Mouse (Mus musculus) hindbrain, embryonic 15.5 days (tissue): ENCODE results near the gene Eepd1. TPM values are rescaled to one million over a fixed set of nuclear protein-coding genes. Genes with fewer than 3 reads are reported as not detected.

Source experiments
- ATAC-seq: fragments of 200-750 bp; cut with Nextera tagmentation; 2 replicates; pipeline ENCODE4 v1.8.0; 2017; ENCODE audit warnings: low read depth, moderate number of reproducible peaks, moderate TSS enrichment; ENCODE audit not compliant: low FRiP score
- H3K27ac ChIP-seq: fragments of 300-500 bp; sonication (generic); replicated peaks from 2 replicates; pipeline ENCODE4 v1.5.1; 2015; ENCODE audit warnings: mild to moderate bottlenecking, inconsistent platforms
- H3K27me3 ChIP-seq: fragments of 300-500 bp; sonication (generic); 2 replicates; pipeline ENCODE4 v1.6.1; 2015; ENCODE audit warnings: control low read depth, inconsistent platforms
- H3K36me3 ChIP-seq: fragments of 300-500 bp; sonication (generic); 2 replicates; pipeline ENCODE4 v1.6.1; 2015; ENCODE audit warnings: control low read depth, inconsistent platforms
- H3K4me1 ChIP-seq: fragments of 300-500 bp; sonication (generic); replicated peaks from 2 replicates; pipeline ENCODE4 v1.6.1; 2015; ENCODE audit warnings: control low read depth, inconsistent platforms
- H3K4me2 ChIP-seq: fragments of 300-500 bp; sonication (generic); 2 replicates; pipeline ENCODE4 v1.6.1; 2015; ENCODE audit warnings: moderate library complexity, mild to moderate bottlenecking, inconsistent platforms
- H3K4me3 ChIP-seq: fragments of 300-500 bp; sonication (generic); 2 replicates; pipeline ENCODE4 v1.5.1; 2015; ENCODE audit warnings: mild to moderate bottlenecking, inconsistent platforms
- H3K9ac ChIP-seq: fragments of 300-500 bp; sonication (generic); 2 replicates; pipeline ENCODE4 v1.6.1; 2015; ENCODE audit warnings: inconsistent platforms
- H3K9me3 ChIP-seq: fragments of 300-500 bp; sonication (generic); 2 replicates; pipeline ENCODE4 v1.6.1; 2016; ENCODE audit warnings: control low read depth, inconsistent platforms
- WGBS: fragments of 180-500 bp; shearing (Covaris S2); methylation state at CpG from one replicate; pipeline ENCODE4 v1.1.7; 2015; 5-methylcytosine and 5-hydroxymethylcytosine counted together
- polyA plus RNA-seq: library from polyadenylated mRNA; unstranded; fragments of >200 nt; fragmentation: Nextera tagmentation; extraction: Ambion mirVana; gene quantifications from 2 replicates; pipeline ENCODE4 v1.2.1, GENCODE M21; 2015

The Eepd1 gene
- polyA plus RNA-seq, 1 experiment from 2014 or later, result 11.0 TPM

GRCm38 (mm10) chr9:25549130-25550060 lies 68.0 kb downstream of the Eepd1 start:
- Histone ChIP-seq H3K4me2 (no peak overlapping the region), H3K27ac (no peak overlapping the region), H3K4me3 (no peak overlapping the region), H3K36me3 (no peaks in the 10 kb centered on the region), H3K27me3 (no peaks in the 10 kb centered on the region), H3K9me3 (no peaks in the 10 kb centered on the region), H3K4me1 (no peaks in the 10 kb centered on the region), H3K9ac (no peak overlapping the region)
- WGBS, result 77% methylated on average over 8 of the region's 8 CpGs
- no peak for ATAC-seq

GRCm38 (mm10) chr9:25550196-25550595 lies 68.8 kb downstream of the Eepd1 start:
- Histone ChIP-seq H3K4me2 (no peak overlapping the region), H3K27me3 (no peaks in the 10 kb centered on the region), H3K9ac (no peak overlapping the region), H3K36me3 (no peaks in the 10 kb centered on the region), H3K9me3 (no peaks in the 10 kb centered on the region), H3K4me3 (no peak overlapping the region), H3K27ac (no peak overlapping the region), H3K4me1 (no peaks in the 10 kb centered on the region)
- ATAC-seq, result no peak
- WGBS, result 86% methylated on average over 7 of the region's 7 CpGs

GRCm38 (mm10) chr9:25552532-25552931 lies 71.2 kb downstream of the Eepd1 start:
- Histone ChIP-seq H3K4me1 (no peaks in the 10 kb centered on the region), H3K9me3 (no peaks in the 10 kb centered on the region), H3K4me2 (no peak overlapping the region), H3K9ac (no peak overlapping the region), H3K27ac (no peak overlapping the region), H3K4me3 (no peak overlapping the region), H3K36me3 (no peaks in the 10 kb centered on the region), H3K27me3 (no peaks in the 10 kb centered on the region)
- ATAC-seq, result no peak
- 91% methylated on average over 2 of the region's 2 CpGs for WGBS

GRCm38 (mm10) chr9:25554246-25554803 lies 73.0 kb downstream of the Eepd1 start:
- Histone ChIP-seq H3K4me3 (no peak overlapping the region), H3K27ac (no peak overlapping the region), H3K36me3 (no peaks in the 10 kb centered on the region), H3K9ac (no peak overlapping the region), H3K4me1 (no peaks in the 10 kb centered on the region), H3K9me3 (no peaks in the 10 kb centered on the region), H3K27me3 (no peaks in the 10 kb centered on the region), H3K4me2 (no peak overlapping the region)
- ATAC-seq, result no peak
- 88% methylated on average over 6 of the region's 6 CpGs for WGBS

GRCm38 (mm10) chr9:25555261-25555660 lies 73.9 kb downstream of the Eepd1 start:
- no peak overlapping the region for H3K9ac ChIP-seq
- H3K4me3 ChIP-seq, result no peak overlapping the region
- H3K36me3 ChIP-seq, result no peaks in the 10 kb centered on the region
- WGBS, result 79% methylated on average over 6 of the region's 6 CpGs
- H3K4me1 ChIP-seq, result no peaks in the 10 kb centered on the region
- H3K27me3 ChIP-seq, result no peaks in the 10 kb centered on the region
- no peak for ATAC-seq
- H3K9me3 ChIP-seq, result no peaks in the 10 kb centered on the region
- no peak overlapping the region for H3K27ac ChIP-seq
- H3K4me2 ChIP-seq, result no peak overlapping the region

GRCm38 (mm10) chr9:25556008-25556407 lies 74.7 kb downstream of the Eepd1 start:
- Histone ChIP-seq H3K27ac (no peak overlapping the region), H3K4me1 (no peaks in the 10 kb centered on the region), H3K27me3 (no peaks in the 10 kb centered on the region), H3K9ac (no peak overlapping the region), H3K36me3 (no peaks in the 10 kb centered on the region), H3K4me3 (no peak overlapping the region), H3K4me2 (no peak overlapping the region), H3K9me3 (no peaks in the 10 kb centered on the region)
- WGBS, result 82% methylated on average over 3 of the region's 3 CpGs
- ATAC-seq, result no peak

GRCm38 (mm10) chr9:25557378-25557777 lies 76.0 kb downstream of the Eepd1 start:
- Histone ChIP-seq H3K4me2 (no peak overlapping the region), H3K4me1 (no peaks in the 10 kb centered on the region), H3K27me3 (no peaks in the 10 kb centered on the region), H3K36me3 (no peaks in the 10 kb centered on the region), H3K4me3 (no peak overlapping the region), H3K27ac (no peak overlapping the region), H3K9me3 (no peaks in the 10 kb centered on the region), H3K9ac (no peak overlapping the region)
- ATAC-seq, result no peak
- 97% methylated on average over 2 of the region's 2 CpGs for WGBS

GRCm38 (mm10) chr9:25558834-25559233 lies 77.5 kb downstream of the Eepd1 start:
- Histone ChIP-seq H3K27me3 (no peaks in the 10 kb centered on the region), H3K4me2 (no peak overlapping the region), H3K9me3 (no peaks in the 10 kb centered on the region), H3K4me1 (no peaks in the 10 kb centered on the region), H3K9ac (no peak overlapping the region), H3K4me3 (no peak overlapping the region), H3K27ac (no peak overlapping the region), H3K36me3 (no peaks in the 10 kb centered on the region)
- no peak for ATAC-seq
- 83% methylated on average over 3 of the region's 3 CpGs for WGBS

GRCm38 (mm10) chr9:25560016-25560758 lies 78.8 kb downstream of the Eepd1 start:
- no peak overlapping the region for H3K9ac ChIP-seq
- no peak overlapping the region for H3K27ac ChIP-seq
- H3K4me3 ChIP-seq, result no peak overlapping the region
- 85% methylated on average over 9 of the region's 9 CpGs for WGBS
- H3K4me1 ChIP-seq, result no peaks in the 10 kb centered on the region
- no peaks in the 10 kb centered on the region for H3K27me3 ChIP-seq
- H3K36me3 ChIP-seq, result no peaks in the 10 kb centered on the region
- no peak overlapping the region for H3K4me2 ChIP-seq
- no peaks in the 10 kb centered on the region for H3K9me3 ChIP-seq
- no peak for ATAC-seq

- ATAC-seq, result no peak
- 90% methylated on average over 1 of the region's 1 CpGs for WGBS
- Histone ChIP-seq H3K36me3 (no peaks in the 10 kb centered on the region), H3K4me3 (no peak overlapping the region), H3K9ac (no peak overlapping the region), H3K4me1 (no peaks in the 10 kb centered on the region), H3K4me2 (no peak overlapping the region), H3K9me3 (no peaks in the 10 kb centered on the region), H3K27ac (no peak overlapping the region), H3K27me3 (no peaks in the 10 kb centered on the region)
Measured at GRCm38 (mm10) chr9:25561143-25561542, 79.8 kb downstream of the Eepd1 start.

- Histone ChIP-seq H3K4me1 (no peaks in the 10 kb centered on the region), H3K4me2 (no peak overlapping the region), H3K9me3 (no peaks in the 10 kb centered on the region), H3K9ac (no peak overlapping the region), H3K27ac (no peak overlapping the region), H3K27me3 (no peaks in the 10 kb centered on the region), H3K36me3 (no peaks in the 10 kb centered on the region), H3K4me3 (no peak overlapping the region)
- 84% methylated on average over 4 of the region's 4 CpGs for WGBS
- no peak for ATAC-seq
Measured at GRCm38 (mm10) chr9:25563806-25564205, 82.5 kb downstream of the Eepd1 start.

GRCm38 (mm10) chr9:25567071-25567470 lies 85.7 kb downstream of the Eepd1 start:
- ATAC-seq, result no peak
- Histone ChIP-seq H3K9me3 (no peaks in the 10 kb centered on the region), H3K27me3 (no peaks in the 10 kb centered on the region), H3K9ac (no peak overlapping the region), H3K4me2 (no peak overlapping the region), H3K27ac (no peak overlapping the region; the same call in 1 of the 2 replicates), H3K4me3 (no peak overlapping the region), H3K36me3 (no peaks in the 10 kb centered on the region), H3K4me1 (peaks cover 6% of the 10 kb centered on the region; the same call in 1 of the 2 replicates)
- WGBS, result 51% methylated on average over 5 of the region's 5 CpGs
